Mouse (Mus musculus) spleen, adult 2 months (tissue): Measurements from ENCODE around the gene Mrps18a.

ENCODE experiments used
- CTCF ChIP-seq: fragments of 200-500 bp; IDR thresholded peaks from 2 replicates; pipeline ENCODE4 v1.5.1; 2011; ENCODE audit warnings: mild to moderate bottlenecking, inconsistent platforms; ENCODE audit not compliant: insufficient read depth, insufficient read length, insufficient replicate concordance; ENCODE audit errors: extremely low read depth
- POLR2A ChIP-seq: fragments of 200-500 bp; IDR thresholded peaks from 2 replicates; pipeline ENCODE4 v1.6.1; 2011; ENCODE audit warnings: low read depth, low read length, inconsistent platforms

GRCm38 (mm10) chr17:46127814-46128493 is 17.2 kb downstream of the Mrps18a start:
- TF ChIP-seq CTCF = no peak
- no peak for TF ChIP-seq POLR2A
